Mouse (Mus musculus) cerebellum, adult 11 months (tissue): ENCODE results near the gene Slc39a8.

ENCODE experiments used
- DNase-seq: peaks from one replicate; pipeline ENCODE4 v3.0.0; 2022

Slc39a8 gene

GRCm38 (mm10) chr3:135825016-135825753 is at the start of gene Slc39a8:
Slc39a8 (plus strand) TSS chr3:135825279.
- DNase-seq: peak; percentile 7

- DNase-seq: no peak
These were observed 40.0 kb upstream of the Slc39a8 start for GRCm38 (mm10) chr3:135785065-135785464.

- DNase-seq: no peak
These were observed 29.0 kb upstream of the Slc39a8 start for GRCm38 (mm10) chr3:135796117-135796516.

GRCm38 (mm10) chr3:135798241-135798640 is 26.8 kb upstream of the Slc39a8 start:
- no peak for DNase-seq

GRCm38 (mm10) chr3:135798665-135799064 is 26.4 kb upstream of the Slc39a8 start:
- DNase-seq: no peak

GRCm38 (mm10) chr3:135814665-135815064 is 10.4 kb upstream of the Slc39a8 start:
- no peak for DNase-seq

GRCm38 (mm10) chr3:135815973-135816727 is 8.9 kb upstream of the Slc39a8 start:
- DNase-seq: no peak

- DNase-seq: no peak
These were observed 8.0 kb upstream of the Slc39a8 start for GRCm38 (mm10) chr3:135817124-135817523.

- DNase-seq: no peak
These were observed 643 bp upstream of the Slc39a8 start for GRCm38 (mm10) chr3:135824436-135824835.

GRCm38 (mm10) chr3:135825754-135826683 is 940 bp downstream of the Slc39a8 start:
- DNase-seq: peak; percentile 9

- no peak for DNase-seq
These were observed 1.7 kb downstream of the Slc39a8 start for GRCm38 (mm10) chr3:135826684-135827249.

- DNase-seq: no peak
These were observed 2.9 kb downstream of the Slc39a8 start for GRCm38 (mm10) chr3:135828000-135828399.

GRCm38 (mm10) chr3:135832496-135832895 is 7.4 kb downstream of the Slc39a8 start:
- no peak for DNase-seq

GRCm38 (mm10) chr3:135832907-135833306 is 7.8 kb downstream of the Slc39a8 start:
- DNase-seq: no peak

- no peak for DNase-seq
These were observed 9.9 kb downstream of the Slc39a8 start for GRCm38 (mm10) chr3:135834988-135835387.

GRCm38 (mm10) chr3:135839535-135839934 is 14.5 kb downstream of the Slc39a8 start:
- no peak for DNase-seq

- DNase-seq: no peak
These were observed 15.1 kb downstream of the Slc39a8 start for GRCm38 (mm10) chr3:135840185-135840584.

- DNase-seq: no peak
These were observed 16.8 kb downstream of the Slc39a8 start for GRCm38 (mm10) chr3:135841716-135842511.

- no peak for DNase-seq
These were observed 18.1 kb downstream of the Slc39a8 start for GRCm38 (mm10) chr3:135843181-135843580.

GRCm38 (mm10) chr3:135843707-135844106 is 18.6 kb downstream of the Slc39a8 start:
- no peak for DNase-seq

GRCm38 (mm10) chr3:135844835-135845234 is 19.8 kb downstream of the Slc39a8 start:
- no peak for DNase-seq

GRCm38 (mm10) chr3:135845860-135846259 is 20.8 kb downstream of the Slc39a8 start:
- DNase-seq: no peak
